Mouse (Mus musculus): ENCODE results near the gene Gm44503.

- TF ChIP-seq POLR2A (IDR thresholded peaks at IDR 0.05; ENCODE audit: low read depth, low read length) (no peak), CTCF (IDR thresholded peaks at IDR 0.05; ENCODE audit: extremely low read depth, insufficient read length, insufficient replicate concordance, low read depth, low read length) (no peak)
These were observed 13.8 kb downstream of the Gm44503 start for GRCm38 (mm10) chr9:72972435-72972834.

Data from small intestine, adult 2 months (tissue).